Mouse (Mus musculus) ovary, postnatal 14 days (tissue): ENCODE measurements around the gene Hist1h3b.
A peak's percentile ranks its signal among the peaks of the same experiment; 100 is the strongest.
"Not testable (repeated sequence)": the region's sequence is repeated elsewhere in the genome, so short reads cannot be mapped to it uniquely, and the experiment has no call there.

Experiments used
- DNase-seq: peaks from one replicate; pipeline ENCODE4 v3.0.0; 2022; ENCODE audit warnings: low spot score

Hist1h3b gene

GRCm38 (mm10) chr13:23752067-23752741, at the start of gene Hist1h3b:
Hist1h3b (plus strand) TSS chr13:23752267.
- peak; percentile 79 for DNase-seq

- DNase-seq = not testable (repeated sequence)
These were observed 49.3 kb upstream of the Hist1h3b start for GRCm38 (mm10) chr13:23702801-23703200.

- DNase-seq = no peak
These were observed 46.2 kb upstream of the Hist1h3b start for GRCm38 (mm10) chr13:23705751-23706356.

- DNase-seq = no peak
These were observed 45.3 kb upstream of the Hist1h3b start for GRCm38 (mm10) chr13:23706771-23707170.

GRCm38 (mm10) chr13:23708041-23708440, 44.0 kb upstream of the Hist1h3b start:
- DNase-seq = no peak

GRCm38 (mm10) chr13:23708654-23709053, 43.4 kb upstream of the Hist1h3b start:
- no peak for DNase-seq

GRCm38 (mm10) chr13:23709714-23710373, 42.2 kb upstream of the Hist1h3b start:
- no peak for DNase-seq

GRCm38 (mm10) chr13:23710374-23711089, 41.5 kb upstream of the Hist1h3b start, which contains the start of gene Hfe:
Hfe (minus strand) TSS chr13:23710854.
- DNase-seq = peak; percentile 24

- no peak for DNase-seq
These were observed 35.6 kb upstream of the Hist1h3b start for GRCm38 (mm10) chr13:23716261-23717042.

- DNase-seq = no peak
These were observed 34.9 kb upstream of the Hist1h3b start for GRCm38 (mm10) chr13:23717176-23717575.

GRCm38 (mm10) chr13:23717593-23718245, 34.3 kb upstream of the Hist1h3b start:
- not testable (repeated sequence) for DNase-seq

- DNase-seq = no peak
These were observed 27.8 kb upstream of the Hist1h3b start for GRCm38 (mm10) chr13:23724239-23724638.

GRCm38 (mm10) chr13:23725213-23725612, 26.9 kb upstream of the Hist1h3b start:
- DNase-seq = no peak

GRCm38 (mm10) chr13:23728472-23729191, 23.4 kb upstream of the Hist1h3b start:
- DNase-seq = no peak

GRCm38 (mm10) chr13:23729192-23729525, 22.9 kb upstream of the Hist1h3b start:
- no peak for DNase-seq

GRCm38 (mm10) chr13:23729706-23730105, 22.4 kb upstream of the Hist1h3b start:
- no peak for DNase-seq

- no peak for DNase-seq
These were observed 21.6 kb upstream of the Hist1h3b start for GRCm38 (mm10) chr13:23730479-23730878.

GRCm38 (mm10) chr13:23732156-23732804, 19.8 kb upstream of the Hist1h3b start:
- no peak for DNase-seq

GRCm38 (mm10) chr13:23737091-23737490, 15.0 kb upstream of the Hist1h3b start:
- DNase-seq = no peak

- DNase-seq = no peak
These were observed 14.0 kb upstream of the Hist1h3b start for GRCm38 (mm10) chr13:23738041-23738440.
